Mouse (Mus musculus) liver, embryonic 12.5 days (tissue): Measurements from ENCODE around the gene Agap1. TPM values are rescaled to one million over a fixed set of nuclear protein-coding genes. Genes with fewer than 3 reads are reported as not detected.

Experiments used
- ATAC-seq: fragments of 200-750 bp; cut with Nextera tagmentation; 2 replicates; pipeline ENCODE4 v1.8.0; 2017; ENCODE audit warnings: moderate number of reproducible peaks, mild to moderate bottlenecking, moderate library complexity
- H3K27ac ChIP-seq: fragments of 300-500 bp; sonication (generic); 2 replicates; pipeline ENCODE4 v1.5.1; 2016; ENCODE audit warnings: mild to moderate bottlenecking
- H3K27me3 ChIP-seq: fragments of 300-500 bp; sonication (generic); replicated peaks from 2 replicates; pipeline ENCODE4 v1.6.1; 2016; ENCODE audit warnings: mild to moderate bottlenecking, moderate library complexity
- H3K36me3 ChIP-seq: fragments of 300-500 bp; sonication (generic); 2 replicates; pipeline ENCODE4 v1.6.1; 2016; ENCODE audit warnings: mild to moderate bottlenecking, moderate library complexity
- H3K4me1 ChIP-seq: fragments of 300-500 bp; sonication (generic); 2 replicates; pipeline ENCODE4 v1.6.1; 2016
- H3K4me2 ChIP-seq: fragments of 300-500 bp; sonication (generic); 2 replicates; pipeline ENCODE4 v1.6.1; 2016; ENCODE audit warnings: mild to moderate bottlenecking, moderate library complexity
- H3K4me3 ChIP-seq: fragments of 300-500 bp; sonication (generic); 2 replicates; pipeline ENCODE4 v1.5.1; 2016; ENCODE audit warnings: mild to moderate bottlenecking, moderate library complexity
- H3K9ac ChIP-seq: fragments of 300-500 bp; sonication (generic); 2 replicates; pipeline ENCODE4 v1.6.1; 2016; ENCODE audit warnings: mild to moderate bottlenecking, moderate library complexity
- H3K9me3 ChIP-seq: fragments of 300-500 bp; sonication (generic); replicated peaks from 2 replicates; pipeline ENCODE4 v1.6.1; 2016; ENCODE audit warnings: mild to moderate bottlenecking, moderate library complexity
- WGBS: fragments of 180-500 bp; shearing (Covaris S2); methylation state at CpG from one replicate; pipeline ENCODE4 v1.1.7; 2016; ENCODE audit not compliant: insufficient replicate concordance; 5-methylcytosine and 5-hydroxymethylcytosine counted together
- polyA plus RNA-seq: library from polyadenylated mRNA; unstranded; fragments of >200 nt; fragmentation: Nextera tagmentation; extraction: Ambion mirVana; gene quantifications from 2 replicates; pipeline ENCODE4 v1.2.1, GENCODE M21; 2016

Gene Agap1
- polyA plus RNA-seq, 1 experiment from 2014 or later = 4.1 TPM

DNA sequence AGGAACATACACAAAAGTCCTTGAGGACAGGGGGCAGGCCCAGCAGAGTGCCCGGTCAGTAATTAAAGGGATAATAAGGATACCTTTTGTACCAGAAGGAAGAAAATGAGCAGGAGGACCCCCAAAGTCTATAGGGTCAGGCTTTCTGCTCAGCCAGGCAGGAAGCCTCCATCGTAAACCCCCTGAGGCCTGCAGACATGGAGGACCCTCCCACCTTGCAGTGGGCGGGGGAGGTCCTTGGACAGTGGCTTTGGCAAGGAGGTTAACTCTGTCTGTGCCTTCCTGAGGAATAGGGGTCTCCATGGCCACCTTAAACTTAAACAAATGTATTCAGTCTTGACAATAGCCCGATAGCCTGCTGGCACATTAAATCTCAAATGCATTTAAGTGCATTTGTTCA lies 413.2 kb downstream of the Agap1 start:
- no peak overlapping the region for H3K4me3 ChIP-seq
- no peaks in the 10 kb centered on the region for H3K27me3 ChIP-seq
- no peak for ATAC-seq
- no peak overlapping the region for H3K4me2 ChIP-seq
- H3K36me3 ChIP-seq = no peaks in the 10 kb centered on the region
- no peaks in the 10 kb centered on the region for H3K4me1 ChIP-seq
- no peak overlapping the region for H3K27ac ChIP-seq
- H3K9ac ChIP-seq = no peak overlapping the region
- H3K9me3 ChIP-seq = no peaks in the 10 kb centered on the region
- 63% methylated on average over 4 of the region's 4 CpGs for WGBS

DNA sequence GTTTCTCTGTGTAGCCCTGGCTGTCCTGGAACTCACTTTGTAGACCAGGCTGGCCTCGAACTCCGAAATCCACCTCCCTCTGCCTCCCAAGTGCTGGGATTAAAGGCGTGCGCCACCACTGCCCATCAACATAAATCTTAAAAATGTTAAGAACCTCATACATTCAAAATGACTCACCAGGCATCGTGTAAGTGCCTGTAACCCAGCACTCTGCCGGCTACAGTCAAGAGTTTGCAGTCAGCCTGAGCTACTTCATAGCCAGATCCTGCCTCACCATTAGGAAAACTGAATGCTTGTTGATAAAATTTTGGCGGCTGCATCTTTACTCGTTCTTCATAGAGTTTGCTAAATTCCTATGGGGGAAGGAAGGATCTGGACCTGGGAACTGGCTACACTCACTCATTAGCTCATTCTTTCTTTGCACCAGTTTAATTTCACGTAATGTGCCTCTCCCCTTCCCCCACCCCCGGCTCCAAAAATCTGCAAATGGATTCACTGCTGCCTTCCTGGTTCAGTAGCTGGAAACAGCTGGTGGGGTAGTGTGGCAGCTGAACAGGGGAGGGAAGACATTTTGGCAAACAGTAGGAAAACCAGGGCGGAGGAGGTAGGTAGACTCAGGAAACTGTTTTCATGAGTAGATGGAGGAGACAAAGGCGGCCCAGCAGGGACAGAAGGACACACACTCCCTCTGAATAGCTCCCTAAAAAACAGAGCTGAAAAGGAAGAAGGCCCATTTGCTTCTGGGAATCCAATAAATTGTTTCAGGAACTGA lies 415.7 kb downstream of the Agap1 start:
- no peaks in the 10 kb centered on the region for H3K36me3 ChIP-seq
- no peak for ATAC-seq
- WGBS = 64% methylated on average over 12 of the region's 12 CpGs
- no peak overlapping the region for H3K9ac ChIP-seq
- no peaks in the 10 kb centered on the region for H3K4me1 ChIP-seq
- no peaks in the 10 kb centered on the region for H3K9me3 ChIP-seq
- H3K4me3 ChIP-seq = no peak overlapping the region
- H3K4me2 ChIP-seq = no peak overlapping the region
- H3K27me3 ChIP-seq = no peaks in the 10 kb centered on the region
- no peak overlapping the region for H3K27ac ChIP-seq

DNA sequence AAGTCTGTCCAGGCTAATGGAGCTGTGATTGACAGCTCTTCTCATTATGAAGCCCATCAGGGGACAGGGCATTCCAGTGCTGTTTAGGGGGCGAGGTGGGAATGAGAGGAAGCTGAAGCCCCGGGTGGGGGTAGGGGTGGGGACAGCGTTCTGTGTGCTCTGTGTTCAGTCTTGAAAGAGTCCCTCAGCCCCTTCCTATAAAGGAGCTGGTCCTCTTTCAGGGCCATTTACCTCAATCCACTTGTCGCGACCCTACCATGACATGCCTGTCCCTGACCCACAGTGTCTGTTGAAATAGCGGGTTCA lies 416.3 kb downstream of the Agap1 start:
- H3K4me2 ChIP-seq = no peak overlapping the region
- H3K27me3 ChIP-seq = no peaks in the 10 kb centered on the region

DNA sequence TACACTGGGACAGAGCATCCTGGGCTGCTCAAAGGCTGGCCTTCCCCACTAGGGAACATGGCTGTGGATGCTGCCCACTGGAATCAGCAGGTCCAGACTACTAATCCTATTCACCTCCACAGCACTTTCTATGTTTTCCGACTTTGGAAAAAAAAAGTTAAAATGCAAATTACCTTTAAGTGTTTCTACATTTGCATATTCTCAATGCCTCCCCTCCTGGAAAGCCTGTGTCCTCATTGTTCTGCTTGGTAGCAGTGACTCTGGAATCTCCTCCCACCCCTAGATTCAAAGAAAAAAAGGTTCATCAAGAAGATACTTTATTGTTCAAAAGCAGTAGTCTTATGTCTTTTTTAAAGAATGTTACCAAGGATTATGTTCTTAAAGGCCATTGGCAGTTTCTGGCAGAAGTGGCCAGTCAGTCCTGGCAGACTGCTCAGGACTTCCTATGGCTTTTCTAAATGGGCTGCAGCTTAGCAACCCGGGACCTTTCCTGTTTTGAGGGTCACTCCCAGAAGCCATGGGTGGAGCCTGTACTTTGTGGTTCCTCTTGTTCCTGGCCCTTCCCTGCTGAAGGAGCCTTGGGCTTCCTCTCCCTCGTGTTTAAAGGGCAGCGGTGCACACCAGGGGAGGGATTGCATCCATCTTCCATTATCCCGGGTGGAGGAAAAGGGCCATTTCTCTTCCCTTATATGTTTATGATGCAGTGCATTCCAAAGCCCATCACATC lies 421.9 kb downstream of the Agap1 start:
- no peak for ATAC-seq
- Histone ChIP-seq H3K27me3 (no peaks in the 10 kb centered on the region), H3K4me3 (no peak overlapping the region), H3K9ac (no peak overlapping the region), H3K36me3 (no peaks in the 10 kb centered on the region), H3K4me2 (no peak overlapping the region), H3K4me1 (no peaks in the 10 kb centered on the region), H3K9me3 (no peaks in the 10 kb centered on the region), H3K27ac (no peak overlapping the region)
- WGBS = 18% methylated on average over 5 of the region's 5 CpGs

More for the DNA sequence above, 416.3 kb downstream of the Agap1 start:
- 48% methylated on average over 6 of the region's 6 CpGs for WGBS
- H3K4me3 ChIP-seq = no peak overlapping the region
- ATAC-seq = no peak
- H3K27ac ChIP-seq = no peak overlapping the region
- no peak overlapping the region for H3K9ac ChIP-seq
- no peaks in the 10 kb centered on the region for H3K4me1 ChIP-seq
- no peaks in the 10 kb centered on the region for H3K9me3 ChIP-seq
- H3K36me3 ChIP-seq = no peaks in the 10 kb centered on the region

DNA sequence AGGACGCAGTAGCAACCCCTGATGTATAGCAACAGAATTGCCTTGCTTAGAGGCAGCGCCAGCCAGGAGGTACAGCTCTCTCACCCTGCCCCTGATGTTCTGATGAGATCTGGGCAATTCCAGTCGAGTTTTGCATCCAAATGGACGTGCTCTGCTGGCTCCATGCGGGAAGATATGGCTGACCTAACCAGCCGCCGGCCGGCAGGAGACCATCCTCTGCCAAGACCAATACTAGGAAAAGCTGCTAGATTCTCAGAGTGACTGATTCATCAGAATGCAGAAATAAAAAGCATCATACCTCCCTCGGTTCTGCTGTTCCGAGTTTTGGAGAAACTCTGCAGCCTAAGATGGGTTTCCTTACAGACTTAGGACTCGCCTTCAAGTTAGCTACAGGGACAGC lies 423.9 kb downstream of the Agap1 start:
- no peaks in the 10 kb centered on the region for H3K36me3 ChIP-seq
- no peak overlapping the region for H3K27ac ChIP-seq
- 62% methylated on average over 11 of the region's 11 CpGs for WGBS
- no peak overlapping the region for H3K4me3 ChIP-seq
- H3K27me3 ChIP-seq = no peaks in the 10 kb centered on the region
- no peaks in the 10 kb centered on the region for H3K4me1 ChIP-seq
- H3K9me3 ChIP-seq = no peaks in the 10 kb centered on the region
- no peak overlapping the region for H3K9ac ChIP-seq
- no peak overlapping the region for H3K4me2 ChIP-seq
- ATAC-seq = no peak

DNA sequence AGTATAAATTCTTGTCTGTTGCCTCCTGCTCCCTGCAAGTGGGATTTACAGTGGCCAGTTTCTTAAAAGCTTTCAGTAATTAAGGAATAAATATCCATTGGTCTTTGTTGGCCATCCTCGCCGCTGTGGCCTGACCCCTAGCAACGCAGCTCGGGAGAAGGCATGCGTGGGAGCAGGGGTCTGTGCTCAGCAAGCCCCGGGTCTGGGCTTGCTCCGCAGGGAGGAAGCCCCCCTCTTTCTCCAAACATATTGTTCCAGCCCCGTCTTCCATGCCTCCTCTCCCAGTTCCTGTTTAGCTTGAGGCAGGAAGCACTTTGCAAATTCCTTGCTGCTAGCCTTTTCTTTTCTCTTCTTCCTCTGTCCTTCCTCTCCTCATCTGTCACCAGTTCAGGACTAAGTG lies 425.6 kb downstream of the Agap1 start:
- Histone ChIP-seq H3K9ac (no peak overlapping the region), H3K27me3 (no peaks in the 10 kb centered on the region), H3K36me3 (no peaks in the 10 kb centered on the region), H3K4me3 (no peak overlapping the region), H3K4me1 (no peaks in the 10 kb centered on the region), H3K4me2 (no peak overlapping the region), H3K27ac (no peak overlapping the region), H3K9me3 (no peaks in the 10 kb centered on the region)
- 41% methylated on average over 8 of the region's 8 CpGs for WGBS
- no peak for ATAC-seq

DNA sequence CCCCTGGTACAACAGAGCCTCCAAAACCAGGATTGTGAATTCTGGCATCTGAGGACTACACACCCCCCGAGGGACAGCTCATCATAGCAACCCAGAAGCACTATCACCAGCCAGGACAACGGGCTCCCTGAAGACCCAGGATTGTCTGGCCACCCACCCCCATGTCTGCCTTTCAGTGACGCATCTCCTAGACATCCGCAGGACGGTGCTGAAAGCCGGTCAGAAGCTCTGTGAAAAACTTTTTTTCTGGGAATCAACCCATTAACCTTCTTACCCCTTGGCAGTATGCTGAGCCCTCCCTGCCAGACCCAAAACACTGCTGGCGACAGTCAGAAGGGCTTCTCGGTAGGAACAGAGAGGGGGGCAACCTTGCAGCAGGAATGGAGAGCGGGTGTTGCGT lies 426.2 kb downstream of the Agap1 start:
- WGBS = 73% methylated on average over 10 of the region's 10 CpGs
- no peak overlapping the region for H3K4me3 ChIP-seq
- H3K27ac ChIP-seq = no peak overlapping the region
- no peak overlapping the region for H3K9ac ChIP-seq
- H3K36me3 ChIP-seq = no peaks in the 10 kb centered on the region
- peaks cover 4% of the 10 kb centered on the region; the same call in 1 of the 2 replicates for H3K4me1 ChIP-seq
- H3K9me3 ChIP-seq = no peaks in the 10 kb centered on the region
- no peak overlapping the region for H3K4me2 ChIP-seq
- H3K27me3 ChIP-seq = no peaks in the 10 kb centered on the region
- ATAC-seq = no peak

DNA sequence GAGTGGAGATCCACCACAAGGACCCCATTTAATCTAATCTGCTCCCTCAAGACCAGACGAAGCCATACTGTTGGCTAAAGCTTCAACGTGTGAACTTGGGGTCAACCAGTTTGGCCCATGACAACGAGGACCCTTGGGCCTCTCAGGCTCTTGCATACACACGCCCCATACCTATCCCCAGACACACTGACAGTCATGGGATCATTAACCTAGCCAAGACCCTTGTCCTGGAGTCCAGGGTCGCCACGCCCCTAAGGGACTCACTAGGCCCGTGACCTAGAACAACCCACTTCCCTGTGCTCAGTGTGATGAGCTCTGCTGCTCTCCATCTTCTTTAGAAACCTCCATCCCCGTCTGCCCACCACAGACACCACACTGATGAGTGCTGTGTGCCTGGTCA lies 429.7 kb downstream of the Agap1 start:
- no peak for ATAC-seq
- Histone ChIP-seq H3K4me2 (no peak overlapping the region), H3K27me3 (no peaks in the 10 kb centered on the region), H3K9ac (no peak overlapping the region), H3K36me3 (no peaks in the 10 kb centered on the region), H3K4me3 (no peak overlapping the region), H3K27ac (no peak overlapping the region), H3K4me1 (peaks cover 5% of the 10 kb centered on the region; the same call in 1 of the 2 replicates), H3K9me3 (no peaks in the 10 kb centered on the region)
- WGBS = 77% methylated on average over 8 of the region's 8 CpGs

DNA sequence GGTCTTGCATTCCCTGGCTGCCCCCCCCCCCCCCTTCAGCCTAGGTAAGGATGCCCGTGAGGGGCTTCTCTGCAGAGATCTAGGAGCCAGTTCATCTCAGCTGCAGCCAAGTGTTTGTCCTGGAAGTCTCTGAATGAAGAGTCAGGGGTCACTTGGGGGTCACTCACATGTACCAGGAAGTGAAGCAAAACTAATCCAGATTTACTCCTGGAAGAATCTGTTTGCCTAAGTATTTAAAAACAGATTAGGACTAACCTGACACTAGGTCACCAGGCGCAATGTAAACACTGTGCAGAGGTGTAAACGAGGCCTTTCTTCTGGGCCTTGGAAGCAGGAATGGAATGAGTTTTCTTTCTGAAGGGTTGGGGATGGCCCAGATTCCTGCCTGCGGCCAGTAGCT lies 431.1 kb downstream of the Agap1 start:
- Histone ChIP-seq H3K9me3 (no peaks in the 10 kb centered on the region), H3K36me3 (0 out of 2 replicates have a peak, but pooled peaks cover 3% of the 10 kb centered on the region), H3K9ac (no peak overlapping the region), H3K4me2 (no peak overlapping the region), H3K27ac (no peak overlapping the region), H3K4me3 (no peak overlapping the region), H3K4me1 (peaks cover 5% of the 10 kb centered on the region; the same call in 1 of the 2 replicates), H3K27me3 (no peaks in the 10 kb centered on the region)
- WGBS = 66% methylated on average over 4 of the region's 4 CpGs
- no peak for ATAC-seq

DNA sequence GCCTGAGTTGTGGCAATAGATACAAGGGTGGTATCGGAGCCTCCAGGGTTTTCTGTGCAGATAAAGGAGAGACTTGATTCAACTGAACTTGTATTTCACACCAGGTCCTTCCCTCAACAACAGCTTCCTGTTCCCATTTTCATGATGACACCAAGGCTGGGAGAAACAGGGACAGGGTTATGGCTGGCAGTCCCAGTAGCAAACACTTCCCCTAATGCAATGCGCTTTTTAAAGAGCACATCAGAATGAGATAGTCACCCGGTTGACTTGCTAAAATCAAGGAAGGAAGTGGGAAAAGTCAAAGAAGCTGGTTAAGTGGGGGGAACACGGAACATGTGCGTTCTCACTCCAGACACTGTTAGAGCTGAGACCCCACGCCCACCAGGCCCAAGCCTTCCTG lies 436.8 kb downstream of the Agap1 start:
- Histone ChIP-seq H3K4me3 (no peak overlapping the region), H3K4me2 (no peak overlapping the region), H3K27me3 (no peaks in the 10 kb centered on the region), H3K36me3 (0 out of 2 replicates have a peak, but pooled peaks cover 3% of the 10 kb centered on the region), H3K9me3 (no peaks in the 10 kb centered on the region), H3K27ac (no peak overlapping the region), H3K4me1 (peaks cover 7% of the 10 kb centered on the region), H3K9ac (no peak overlapping the region)
- 32% methylated on average over 6 of the region's 6 CpGs for WGBS
- ATAC-seq = no peak

DNA sequence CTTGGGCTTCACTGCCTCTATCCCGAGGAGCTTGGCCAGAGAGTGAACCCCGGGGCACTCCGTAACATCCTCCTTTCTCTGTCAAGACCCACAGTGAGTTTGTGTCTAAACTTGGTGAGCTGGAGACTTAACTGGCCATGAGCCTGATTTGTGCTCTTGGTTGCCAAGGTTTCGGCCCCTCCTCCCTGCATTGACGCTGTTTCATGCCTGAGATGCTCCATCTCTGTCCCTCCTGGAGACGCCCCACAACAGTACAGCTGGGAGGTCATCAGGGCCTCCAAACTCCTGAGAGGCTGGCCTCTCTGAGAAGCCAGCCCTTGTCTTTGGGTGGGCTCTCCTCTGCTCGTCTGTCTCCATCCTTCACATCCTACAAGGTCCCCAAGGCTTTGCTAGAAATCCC lies 437.7 kb downstream of the Agap1 start:
- Histone ChIP-seq H3K9me3 (no peaks in the 10 kb centered on the region), H3K36me3 (0 out of 2 replicates have a peak, but pooled peaks cover 3% of the 10 kb centered on the region), H3K27ac (no peak overlapping the region), H3K4me3 (no peak overlapping the region), H3K9ac (no peak overlapping the region), H3K27me3 (no peaks in the 10 kb centered on the region), H3K4me1 (peaks cover 7% of the 10 kb centered on the region), H3K4me2 (no peak overlapping the region)
- no peak for ATAC-seq
- WGBS = 64% methylated on average over 7 of the region's 7 CpGs

DNA sequence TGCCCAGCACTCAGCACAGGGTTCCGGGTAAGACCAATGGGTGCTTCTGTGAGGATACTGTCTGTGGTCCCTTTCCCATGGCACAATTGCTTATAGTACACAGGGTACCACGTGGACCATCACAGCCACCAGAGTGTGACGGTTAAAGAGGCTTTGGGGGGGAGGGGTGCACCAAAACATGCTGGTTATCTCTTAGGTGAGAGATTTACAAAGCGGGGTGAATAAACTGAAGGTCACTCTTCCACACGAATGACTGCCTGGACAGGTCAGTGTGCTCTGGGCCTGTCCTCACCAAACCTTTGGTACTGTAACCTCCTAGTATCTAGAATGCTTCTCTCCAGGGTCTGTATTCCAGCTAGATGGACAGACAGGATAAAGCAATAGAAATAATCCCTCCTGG lies 441.2 kb downstream of the Agap1 start:
- Histone ChIP-seq H3K9ac (no peak overlapping the region), H3K27ac (no peak overlapping the region), H3K4me1 (peaks cover 7% of the 10 kb centered on the region), H3K27me3 (no peaks in the 10 kb centered on the region), H3K4me3 (no peak overlapping the region), H3K4me2 (no peak overlapping the region), H3K9me3 (no peaks in the 10 kb centered on the region), H3K36me3 (no peaks in the 10 kb centered on the region)
- ATAC-seq = no peak
- WGBS = 66% methylated on average over 5 of the region's 5 CpGs
